Mouse (Mus musculus) lung, postnatal 0 days (tissue): ENCODE measurements around the gene Krt33b. TPM values are rescaled to one million over a fixed set of nuclear protein-coding genes. Genes with fewer than 3 reads are reported as not detected.

Experiments used
- ATAC-seq: fragments of 200-750 bp; cut with Nextera tagmentation; 2 replicates; pipeline ENCODE4 v1.8.0; 2017; ENCODE audit warnings: moderate library complexity
- DNase-seq: peaks from one replicate; pipeline ENCODE4 v3.0.0-alpha.2; 2016; ENCODE audit warnings: low spot score
- H3K27ac ChIP-seq: fragments of 300-500 bp; sonication (generic); 2 replicates; pipeline ENCODE4 v1.5.1; 2014; ENCODE audit warnings: antibody characterized with exemption, mild to moderate bottlenecking, low read length, mixed read lengths
- H3K27me3 ChIP-seq: fragments of 300-500 bp; sonication (generic); replicated peaks from 2 replicates; pipeline ENCODE4 v1.6.1; 2014; ENCODE audit warnings: low read length, mixed read lengths; ENCODE audit not compliant: insufficient read depth
- H3K36me3 ChIP-seq: fragments of 300-500 bp; sonication (generic); 2 replicates; pipeline ENCODE4 v1.6.1; 2014; ENCODE audit warnings: low read length, mixed read lengths; ENCODE audit not compliant: insufficient read depth
- H3K4me1 ChIP-seq: fragments of 300-500 bp; sonication (generic); 2 replicates; pipeline ENCODE4 v1.6.1; 2014; ENCODE audit warnings: antibody characterized with exemption, low read depth, low read length, mixed read lengths; ENCODE audit not compliant: insufficient read depth
- H3K4me2 ChIP-seq: fragments of 300-500 bp; sonication (generic); replicated peaks from 2 replicates; pipeline ENCODE4 v1.6.1; 2014; ENCODE audit warnings: low read depth, mild to moderate bottlenecking, low read length, moderate library complexity, mixed read lengths
- H3K4me3 ChIP-seq: fragments of 300-500 bp; sonication (generic); 2 replicates; pipeline ENCODE4 v1.5.1; 2014; ENCODE audit warnings: low read depth, low read length
- H3K9ac ChIP-seq: fragments of 300-500 bp; sonication (generic); replicated peaks from 2 replicates; pipeline ENCODE4 v1.6.1; 2014; ENCODE audit warnings: low read depth, mild to moderate bottlenecking
- H3K9me3 ChIP-seq: fragments of 300-500 bp; sonication (generic); 2 replicates; pipeline ENCODE4 v1.6.1; 2016; ENCODE audit warnings: low read length, mixed read lengths
- CTCF ChIP-seq: IDR thresholded peaks from 2 replicates; pipeline ENCODE4 v1.5.1; 2016; ENCODE audit warnings: antibody characterized with exemption, mild to moderate bottlenecking
- EP300 ChIP-seq: IDR thresholded peaks from 2 replicates; pipeline ENCODE4 v1.6.1; 2016; ENCODE audit warnings: antibody characterized with exemption, mild to moderate bottlenecking, control low read depth
- WGBS: fragments of 180-500 bp; shearing (Covaris S2); extraction: QIAGEN DNeasy Blood & Tissue Kit; methylation state at CpG from one replicate; pipeline ENCODE4 v1.1.7; 2014; 5-methylcytosine and 5-hydroxymethylcytosine counted together
- polyA plus RNA-seq: library from polyadenylated mRNA; unstranded; fragments of >200 nt; fragmentation: Nextera tagmentation; extraction: Ambion mirVana; gene quantifications from 2 replicates; pipeline ENCODE4 v1.2.1, GENCODE M21; 2015

The Krt33b gene
- polyA plus RNA-seq, 1 experiment from 2014 or later: 0.16 TPM

DNA sequence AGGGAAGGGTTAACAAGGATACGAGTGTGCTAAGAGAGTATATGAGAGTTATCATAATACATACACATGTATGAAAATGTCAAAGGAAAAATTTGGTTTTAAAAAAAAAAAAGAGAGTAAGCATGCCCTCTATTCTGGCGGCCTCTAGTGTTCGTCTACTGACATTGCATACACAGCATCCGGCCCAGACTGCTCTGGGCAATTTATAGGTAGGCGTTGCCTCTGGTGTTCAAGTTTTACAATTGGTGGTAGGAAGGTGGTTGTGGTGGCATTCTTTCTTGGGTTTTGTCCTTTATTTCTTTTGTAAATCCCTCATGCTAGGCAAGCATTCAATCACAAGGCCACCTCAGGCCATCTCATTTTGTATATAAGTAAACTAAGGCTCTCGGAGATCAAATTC lies 24.8 kb downstream of the Krt33b start:
- peak; percentile 79 for DNase-seq
- H3K9me3 ChIP-seq: no peaks in the 10 kb centered on the region
- H3K4me2 ChIP-seq: no peak overlapping the region
- H3K36me3 ChIP-seq: no peaks in the 10 kb centered on the region
- H3K27me3 ChIP-seq: no peaks in the 10 kb centered on the region
- H3K4me3 ChIP-seq: no peak overlapping the region
- no peak for ATAC-seq
- no peaks in the 10 kb centered on the region for H3K4me1 ChIP-seq
- no peak overlapping the region for H3K9ac ChIP-seq
- 20% methylated on average over 6 of the region's 6 CpGs for WGBS
- TF ChIP-seq CTCF: peak; percentile 86
- no peak for TF ChIP-seq EP300
- no peak overlapping the region for H3K27ac ChIP-seq

DNA sequence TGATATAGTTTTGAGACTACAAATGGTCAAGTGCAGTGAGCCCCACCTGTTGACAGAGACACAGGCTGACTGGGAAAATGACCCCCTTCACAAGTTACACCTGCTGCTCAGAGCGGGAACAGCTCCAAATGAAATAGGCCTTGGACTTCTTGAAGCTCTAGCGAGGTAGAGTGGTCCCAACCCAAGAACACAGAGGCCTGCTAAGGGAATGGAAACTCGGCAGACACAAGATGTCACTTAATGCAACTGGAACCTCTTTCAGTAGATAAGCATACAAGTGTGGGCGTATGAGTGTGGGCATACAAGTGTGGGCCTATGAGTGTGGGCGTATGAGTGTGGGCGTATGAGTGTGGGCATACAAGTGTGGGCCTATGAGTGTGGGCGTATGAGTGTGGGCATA lies 30.6 kb downstream of the Krt33b start:
- DNase-seq: no peak
- 65% methylated on average over 7 of the region's 7 CpGs for WGBS
- ATAC-seq: 0 out of 2 replicates have a peak, but pooled peaks have one; percentile 17

DNA sequence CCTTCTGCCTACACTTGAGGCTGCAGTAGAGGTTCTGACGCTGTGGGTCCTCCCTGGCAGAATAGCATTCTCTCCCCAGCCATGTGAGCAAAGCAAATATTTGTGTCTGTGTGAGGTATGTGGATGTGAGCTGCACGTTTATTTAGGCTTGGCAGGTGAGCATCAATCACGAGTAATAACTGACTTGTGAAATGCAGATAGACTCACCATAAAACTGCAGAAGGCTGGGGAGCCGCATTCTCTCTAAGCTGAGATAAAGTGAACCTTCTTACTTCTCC lies 35.3 kb downstream of the Krt33b start:
- ATAC-seq (peak; percentile 75), DNase-seq (peak; percentile 18)
- no peaks in the 10 kb centered on the region for H3K36me3 ChIP-seq
- no peaks in the 10 kb centered on the region for H3K9me3 ChIP-seq
- TF ChIP-seq CTCF (no peak), EP300 (no peak)
- no peaks in the 10 kb centered on the region for H3K4me1 ChIP-seq
- H3K27ac ChIP-seq: no peak overlapping the region
- no peaks in the 10 kb centered on the region for H3K27me3 ChIP-seq
- H3K9ac ChIP-seq: no peak overlapping the region
- H3K4me3 ChIP-seq: no peak overlapping the region
- WGBS: 25% methylated on average over 4 of the region's 4 CpGs
- H3K4me2 ChIP-seq: no peak overlapping the region

More for the DNA sequence above, 30.6 kb downstream of the Krt33b start:
- Histone ChIP-seq H3K4me3 (no peak overlapping the region), H3K36me3 (no peaks in the 10 kb centered on the region), H3K9ac (no peak overlapping the region), H3K4me1 (no peaks in the 10 kb centered on the region), H3K27me3 (no peaks in the 10 kb centered on the region), H3K9me3 (no peaks in the 10 kb centered on the region), H3K27ac (no peak overlapping the region), H3K4me2 (no peak overlapping the region)
- TF ChIP-seq EP300 (no peak), CTCF (no peak)

DNA sequence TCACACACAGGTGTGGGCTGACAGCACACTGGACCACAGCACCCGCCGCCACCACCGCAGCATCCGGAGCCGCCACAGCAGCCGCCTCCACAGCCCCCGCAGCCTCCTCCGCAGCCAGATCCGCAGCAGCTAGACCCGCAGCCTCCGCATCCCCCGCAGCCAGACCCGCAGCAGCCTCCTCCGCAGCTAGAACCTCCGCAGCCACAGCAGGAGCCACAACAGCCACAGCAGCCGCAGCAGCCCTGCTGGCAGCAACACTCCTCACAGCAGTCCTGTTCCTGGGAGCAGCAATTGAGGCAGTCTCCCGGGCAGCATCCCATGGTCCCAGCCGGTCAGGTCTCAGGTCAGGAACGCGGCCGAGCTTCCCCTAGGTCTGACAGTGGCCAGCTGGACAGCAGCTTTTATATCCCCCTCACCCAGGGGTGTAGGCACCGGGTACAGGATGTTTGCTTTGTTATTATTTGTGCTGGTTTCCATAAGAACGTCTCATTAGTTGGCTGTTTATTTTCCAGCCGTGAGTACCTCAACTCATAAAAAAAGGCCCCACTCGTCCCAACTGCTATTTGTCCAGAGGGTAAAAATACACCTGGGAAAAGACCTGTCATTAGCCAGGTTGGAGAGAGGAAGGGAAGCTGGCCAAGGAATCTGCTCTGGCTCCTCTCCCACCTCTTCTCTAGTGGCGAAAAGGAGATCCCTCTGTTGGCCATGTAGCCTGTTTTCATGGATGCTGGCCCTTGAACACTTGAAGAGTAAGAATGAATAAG lies 35.9 kb downstream of the Krt33b start, which contains the start of gene Krtap17-1:
Gene Krtap17-1 (minus strand): TSS at position 375 of the 764 bp plus-strand sequence.
- Histone ChIP-seq H3K4me1 (no peaks in the 10 kb centered on the region), H3K4me2 (no peak within 1 kb of the TSS), H3K27ac (no peak within 1 kb of the TSS), H3K9me3 (no peaks in the 10 kb centered on the region), H3K27me3 (no peaks in the 10 kb centered on the region), H3K9ac (no peak within 1 kb of the TSS), H3K4me3 (no peak within 1 kb of the TSS), H3K36me3 (no peaks in the 10 kb centered on the region)
- no peak; the same call in 1 of the 2 replicates for TF ChIP-seq CTCF
- no peak for TF ChIP-seq EP300
- ATAC-seq (peak; percentile 58), DNase-seq (no peak)
- WGBS: 12% methylated on average over 23 of the region's 26 CpGs

DNA sequence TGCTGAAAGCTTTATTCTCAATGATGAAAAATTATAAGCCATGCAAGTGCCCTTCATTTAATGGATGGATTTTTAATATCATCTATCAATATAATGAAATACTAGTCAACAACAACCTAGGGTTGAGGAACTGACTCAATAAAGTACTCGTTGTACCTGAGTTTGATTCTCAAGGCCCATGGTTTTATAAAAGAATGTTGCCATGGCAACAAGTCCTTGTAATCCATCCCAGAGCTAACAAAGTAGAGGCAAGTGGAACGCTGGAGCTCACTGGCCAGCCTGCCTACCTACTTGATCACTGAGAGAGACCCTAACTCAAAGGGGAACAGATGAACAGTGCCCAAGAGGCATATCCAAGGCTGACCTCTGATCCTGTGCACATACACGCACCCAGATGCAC lies 39.1 kb downstream of the Krt33b start:
- 65% methylated on average over 3 of the region's 3 CpGs for WGBS
- Histone ChIP-seq H3K4me3 (no peak overlapping the region), H3K27me3 (no peaks in the 10 kb centered on the region), H3K9ac (no peak overlapping the region), H3K36me3 (no peaks in the 10 kb centered on the region), H3K4me2 (no peak overlapping the region), H3K27ac (no peak overlapping the region), H3K4me1 (no peaks in the 10 kb centered on the region), H3K9me3 (no peaks in the 10 kb centered on the region)
- ATAC-seq: no peak
- no peak for TF ChIP-seq CTCF
- DNase-seq: no peak

DNA sequence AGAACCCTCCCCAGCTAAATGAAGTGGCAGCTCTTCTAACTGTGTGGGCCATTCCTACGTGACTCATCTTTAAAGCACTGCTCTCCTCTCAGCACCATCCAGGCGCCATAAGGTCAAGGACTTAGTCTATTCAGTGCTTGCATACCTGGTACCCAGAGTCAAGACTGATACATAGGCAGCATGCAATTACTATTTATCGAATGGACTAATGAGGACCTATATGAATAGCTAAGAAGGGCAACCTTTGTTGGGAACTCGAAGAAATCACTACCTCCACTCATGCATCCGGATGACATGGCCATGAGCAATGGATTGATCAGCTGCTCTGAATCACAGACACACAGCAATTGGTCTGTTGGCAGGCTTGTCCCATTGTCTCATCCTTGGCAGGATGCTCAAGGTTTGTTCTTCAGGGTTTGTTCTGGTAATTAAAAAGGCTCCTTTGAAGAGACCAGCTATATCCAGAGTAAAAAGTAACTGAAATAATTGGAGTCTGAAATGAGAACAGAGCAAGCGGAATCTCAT lies 39.7 kb downstream of the Krt33b start:
- DNase-seq: no peak
- no peak for TF ChIP-seq EP300
- TF ChIP-seq CTCF: no peak
- no peaks in the 10 kb centered on the region for H3K9me3 ChIP-seq
- H3K27me3 ChIP-seq: no peaks in the 10 kb centered on the region
- H3K27ac ChIP-seq: no peak overlapping the region
- no peak overlapping the region for H3K4me2 ChIP-seq
- no peak for ATAC-seq
- H3K9ac ChIP-seq: no peak overlapping the region
- WGBS: 78% methylated on average over 6 of the region's 6 CpGs
- no peak overlapping the region for H3K4me3 ChIP-seq
- no peaks in the 10 kb centered on the region for H3K4me1 ChIP-seq
- no peaks in the 10 kb centered on the region for H3K36me3 ChIP-seq
